Comparison of ENCODE assay signal across 34 mouse cellular contexts in the genomic region with DNA sequence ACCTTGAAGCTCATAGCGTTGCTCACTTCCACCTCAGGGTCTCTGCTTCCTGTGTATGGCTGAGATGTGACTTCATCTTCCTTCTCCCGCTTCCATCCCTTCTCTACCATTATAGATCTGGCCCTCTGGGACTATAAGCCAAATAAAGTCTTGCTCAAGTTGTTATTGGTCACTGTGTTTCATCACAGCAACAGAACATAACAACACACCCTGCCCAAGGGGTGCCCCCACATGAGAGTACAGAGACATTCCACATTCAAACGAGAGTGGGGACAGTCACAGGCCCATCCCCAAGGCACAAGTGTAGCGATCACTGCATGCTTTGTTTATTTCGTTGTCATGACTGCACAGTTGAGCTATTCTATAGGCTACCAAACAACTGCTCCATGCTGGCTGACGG. TPM values are rescaled to one million over a fixed set of nuclear protein-coding genes. Genes with fewer than 3 reads are reported as not detected.
"Had no signal": no experiment of that assay in that cellular context is flagged by ENCODE, and none has a peak within 500 bp of the region (broad histone marks: within the 10 kb centered on the region; RNA-seq: fewer than 3 reads in every experiment).

No protein-coding gene starts in this region.

- H3K9me3 ChIP-seq: embryonic facial prominence, embryonic 10.5 days; embryonic facial prominence, embryonic 12.5 days; embryonic facial prominence, embryonic 13.5 days; embryonic facial prominence, embryonic 15.5 days; forebrain, embryonic 10.5 days; forebrain, embryonic 12.5 days; forebrain, embryonic 13.5 days; forebrain, embryonic 15.5 days had no signal

- H3K4me1 ChIP-seq: embryonic facial prominence, embryonic 12.5 days; embryonic facial prominence, embryonic 13.5 days; embryonic facial prominence, embryonic 15.5 days had no signal

- H3K36me3 ChIP-seq: embryonic facial prominence, embryonic 10.5 days; embryonic facial prominence, embryonic 12.5 days; embryonic facial prominence, embryonic 13.5 days; embryonic facial prominence, embryonic 15.5 days; forebrain, embryonic 10.5 days; forebrain, embryonic 12.5 days; forebrain, embryonic 15.5 days had no signal

- DNase-seq: cerebellum, adult 9-10 months; cerebellum, adult 9-11 months; cerebellum, postnatal 10 days; cerebellum, postnatal 14 days; cerebellum, postnatal 25 days; cerebellum, postnatal 36 days; embryo, embryonic 11 days; forebrain, postnatal 0 days; gastrocnemius, adult 2 months; gastrocnemius, postnatal 10 days; gastrocnemius, postnatal 14 days; gastrocnemius, postnatal 25 days; gastrocnemius, postnatal 36 days; heart, adult 11 months; heart, adult 18-20 months; heart, adult 2 months had no signal

- ATAC-seq: forebrain, embryonic 13.5 days; forebrain, embryonic 15.5 days; forebrain, embryonic 16.5 days; forebrain, postnatal 0 days had no signal

- H3K27me3 ChIP-seq: embryonic facial prominence, embryonic 12.5 days; embryonic facial prominence, embryonic 15.5 days; forebrain, embryonic 13.5 days; forebrain, embryonic 15.5 days had no signal

- H3K27ac ChIP-seq: embryonic facial prominence, embryonic 10.5 days; embryonic facial prominence, embryonic 12.5 days; embryonic facial prominence, embryonic 13.5 days; embryonic facial prominence, embryonic 15.5 days; forebrain, embryonic 10.5 days; forebrain, embryonic 12.5 days; forebrain, embryonic 13.5 days; forebrain, embryonic 15.5 days; gastrocnemius, adult 2 months; heart, adult 2 months had no signal

- H3K4me3 ChIP-seq: embryonic facial prominence, embryonic 10.5 days; embryonic facial prominence, embryonic 12.5 days; embryonic facial prominence, embryonic 13.5 days; embryonic facial prominence, embryonic 15.5 days; erythroblast, embryonic 14.5 days; forebrain, embryonic 10.5 days; forebrain, embryonic 12.5 days; forebrain, embryonic 13.5 days; forebrain, embryonic 15.5 days; gastrocnemius, adult 2 months; heart, adult 2 months had no signal

- H3K9ac ChIP-seq: embryonic facial prominence, embryonic 12.5 days; embryonic facial prominence, embryonic 13.5 days; embryonic facial prominence, embryonic 15.5 days; forebrain, embryonic 12.5 days; forebrain, embryonic 13.5 days; forebrain, embryonic 15.5 days; forebrain, postnatal 0 days had no signal

- H3K4me2 ChIP-seq: embryonic facial prominence, embryonic 12.5 days; embryonic facial prominence, embryonic 13.5 days; embryonic facial prominence, embryonic 15.5 days; forebrain, embryonic 12.5 days; forebrain, embryonic 13.5 days; forebrain, embryonic 15.5 days had no signal

RNA-seq across cellular contexts. Expression of a gene that starts 20.7 kb away (rescaled TPM):
- total RNA-seq: common myeloid progenitor, adult 5-6 weeks; gastrocnemius, adult 18-20 months; gastrocnemius, adult 2 months; gastrocnemius, adult 8-10 months; gastrocnemius, postnatal 14 days; gastrocnemius, postnatal 36 days; granulocyte monocyte progenitor cell, adult 5-6 weeks; heart, adult 2 months; heart, adult 8-10 months had no signal
- polyA plus RNA-seq: erythroblast, embryonic 14.5 days had no signal

RNA-seq across cellular contexts. Expression of a gene that starts 48.0 kb away (rescaled TPM):
- total RNA-seq: common myeloid progenitor, adult 5-6 weeks; granulocyte monocyte progenitor cell, adult 5-6 weeks had no signal
- polyA plus RNA-seq: cortical plate, adult 2 months; embryonic facial prominence, embryonic 10.5 days; embryonic facial prominence, embryonic 11.5 days; embryonic facial prominence, embryonic 12.5 days; forebrain, embryonic 10.5 days; forebrain, embryonic 11.5 days; forebrain, embryonic 12.5 days; forebrain, embryonic 13.5 days; forebrain, postnatal 0 days had no signal
